Mouse (Mus musculus): ENCODE measurements at regions not wholly inside any gene's neighbourhood (a gene's known extent, or its start where the extent isn't known, plus 50 kb on each side); places are given as distances from the start of the nearest gene placed in this dataset.

GRCm38 (mm10) chr13:119358696-119359095 lies 69.7 kb upstream of the Paip1 start:
- no peak for ATAC-seq (ENCODE audit: low TSS enrichment)

DNA sequence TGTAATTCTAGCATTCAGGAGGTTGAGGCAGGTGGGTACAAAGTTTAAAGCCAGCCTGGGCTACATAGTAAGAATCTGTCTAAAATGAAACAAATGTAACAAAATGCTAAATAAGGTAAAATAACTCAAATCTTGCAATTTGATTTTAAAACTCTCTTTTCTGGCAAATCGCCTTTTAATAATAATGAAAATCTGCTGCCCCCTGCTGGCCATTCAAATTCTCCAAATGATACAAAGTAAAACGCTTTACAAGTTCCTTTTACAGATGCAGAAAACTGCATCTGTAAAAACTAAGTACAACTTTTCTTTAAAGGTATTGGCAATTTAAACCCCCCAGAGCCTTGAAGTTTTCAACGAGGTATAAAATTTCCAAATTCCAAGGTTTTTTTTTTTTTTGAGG lies 65.0 kb upstream of the Paip1 start:
- ATAC-seq (ENCODE audit: low TSS enrichment), result no peak

DNA sequence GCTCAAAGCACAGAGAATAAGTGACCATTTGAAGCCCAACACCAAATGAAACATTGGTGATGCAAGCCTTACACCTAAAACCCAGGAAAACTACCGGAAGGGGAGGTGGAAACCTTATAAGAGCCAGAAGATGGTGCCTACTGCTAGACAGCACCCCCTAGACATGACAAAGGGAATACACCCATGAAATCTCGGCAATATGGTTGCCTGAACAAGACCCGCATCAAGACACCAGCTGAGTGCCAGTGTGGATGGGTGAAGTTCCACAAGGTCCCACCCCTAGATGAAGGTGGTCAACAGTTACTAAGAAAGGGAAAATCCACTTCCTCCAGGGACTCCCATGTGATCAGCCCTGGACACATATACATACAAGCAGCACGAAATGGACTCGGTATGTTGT lies 64.2 kb upstream of the Paip1 start:
- no peak for ATAC-seq (ENCODE audit: low TSS enrichment)

DNA sequence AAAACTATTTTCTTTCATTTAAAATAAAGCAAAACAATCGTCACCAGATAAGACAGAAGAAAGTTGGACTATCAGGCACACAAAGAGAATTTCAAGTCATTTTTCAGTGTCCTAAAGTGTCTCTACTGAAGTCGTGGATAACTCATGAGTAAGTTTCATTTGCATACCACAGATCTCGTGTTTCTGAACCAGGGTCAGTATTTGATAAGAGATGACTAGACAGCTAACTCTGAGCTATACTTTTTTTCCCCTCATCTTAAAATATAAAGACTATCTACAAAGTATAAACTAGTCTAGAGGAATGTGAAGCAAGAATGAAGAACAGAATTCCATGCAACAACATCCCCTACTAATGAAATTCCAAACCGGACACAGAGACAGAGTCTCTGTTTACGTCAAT lies 60.9 kb upstream of the Paip1 start:
- ATAC-seq (ENCODE audit: low TSS enrichment), result no peak

GRCm38 (mm10) chr13:119378404-119379037 lies 49.9 kb upstream of the Paip1 start:
- peak; percentile 93 for ATAC-seq (ENCODE audit: low TSS enrichment)

Measured in frontal cortex, adult (tissue).